Mouse (Mus musculus) spleen, adult 18-20 months (tissue): ENCODE results near the gene Ribc2.

Experiments
- DNase-seq, 2 experiments: peaks; one replicate each; pipeline ENCODE4 v3.0.0; 2022; ENCODE audit warnings: mixed read lengths in 2 of 2

The Ribc2 gene

GRCm38 (mm10) chr15:85179528-85180180, 47.8 kb downstream of the Ribc2 start:
- no peak for DNase-seq

GRCm38 (mm10) chr15:85180368-85180767, 48.5 kb downstream of the Ribc2 start:
- DNase-seq = no peak

- no peak for DNase-seq
Measured at GRCm38 (mm10) chr15:85182063-85182462, 50.2 kb downstream of the Ribc2 start.

- DNase-seq = no peak
Measured at GRCm38 (mm10) chr15:85186916-85187315, 55.0 kb downstream of the Ribc2 start.

- DNase-seq = no peak
Measured at GRCm38 (mm10) chr15:85188167-85188778, 56.4 kb downstream of the Ribc2 start.
